Mouse (Mus musculus) embryonic stem cell, embryonic (primary cell): Measurements from ENCODE around the gene Rbbp8nl.

Experiments used
- CTCF ChIA-PET, 4 experiments: fragments of 300-600 bp in 2 of 4; fragments of 350-600 bp in 2 of 4; sonication (Branson Sonifier 250); formaldehyde crosslinking; loops; one replicate each; lab custom pipeline; 2022; ENCODE audit warnings: inconsistent platforms in 2 of 4; lab: Charles Lee
- POLR2A ChIA-PET, 4 experiments: fragments of 300-600 bp in 2 of 4; fragments of 350-600 bp in 2 of 4; sonication (Branson Sonifier 250); formaldehyde crosslinking; loops; one replicate each; lab custom pipeline; 2022; ENCODE audit warnings: antibody characterized with exemption in 4 of 4, inconsistent platforms in 1 of 4; lab: Charles Lee

Rbbp8nl gene

GRCm38 (mm10) chr2:180234980-180235379, 54.7 kb downstream of the Rbbp8nl start:
- ChIA-PET CTCF (interaction anchor here (0.8 to 3.9 kb wide), 19 partner anchors 9 to 184 kb away, joined by 3 to 23 read pairs (median 5); partner anchors contain the start of genes Lama5 (in 2 of the 4) and Rps21 (in 1 of the 4)), POLR2A (interaction anchor here (0.6 to 24.4 kb wide), 51 partner anchors 8 to 492 kb away, joined by 3 to 743 read pairs (median 6); partner anchors contain the start of genes Lama5 (in 3 of the 4), Rps21 (in 3 of the 4), Cables2 (in 2 of the 4) and Lsm14b (in 1 of the 4))

DNA sequence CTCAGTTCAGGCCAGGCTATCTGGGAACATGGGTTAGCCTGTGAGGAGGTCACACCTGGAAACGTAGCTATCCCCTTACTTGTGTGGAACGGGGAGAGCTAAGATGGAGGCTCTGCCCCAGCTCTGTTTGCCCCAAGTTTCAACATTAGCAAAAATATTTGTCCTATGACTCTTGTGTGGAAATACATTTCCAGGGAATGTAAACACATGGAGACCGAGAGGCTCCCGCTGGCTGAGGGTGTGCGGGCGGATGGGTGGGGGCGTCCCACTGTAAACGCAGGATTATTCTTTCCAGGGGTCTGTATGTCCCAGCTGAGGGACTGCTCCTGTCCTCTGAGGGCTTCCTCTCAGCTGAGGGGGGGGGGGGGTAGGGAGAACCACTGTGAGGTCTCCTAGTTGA, 55.3 kb downstream of the Rbbp8nl start:
- ChIA-PET POLR2A (interaction anchor here in 3 of 4 experiments (0.6 to 24.4 kb wide), 45 partner anchors 9 to 1009 kb away, joined by 3 to 743 read pairs (median 6); partner anchors contain the start of genes Lama5 (in 3 of the 3), Rps21 (in 3 of the 3), Mtg2 (in 2 of the 3) and Cables2 (in 1 of the 3)), CTCF (interaction anchor here (0.6 to 3.7 kb wide), 19 partner anchors 8 to 183 kb away, joined by 3 to 23 read pairs (median 5); partner anchors contain the start of gene Lama5 (in 2 of the 4))

DNA sequence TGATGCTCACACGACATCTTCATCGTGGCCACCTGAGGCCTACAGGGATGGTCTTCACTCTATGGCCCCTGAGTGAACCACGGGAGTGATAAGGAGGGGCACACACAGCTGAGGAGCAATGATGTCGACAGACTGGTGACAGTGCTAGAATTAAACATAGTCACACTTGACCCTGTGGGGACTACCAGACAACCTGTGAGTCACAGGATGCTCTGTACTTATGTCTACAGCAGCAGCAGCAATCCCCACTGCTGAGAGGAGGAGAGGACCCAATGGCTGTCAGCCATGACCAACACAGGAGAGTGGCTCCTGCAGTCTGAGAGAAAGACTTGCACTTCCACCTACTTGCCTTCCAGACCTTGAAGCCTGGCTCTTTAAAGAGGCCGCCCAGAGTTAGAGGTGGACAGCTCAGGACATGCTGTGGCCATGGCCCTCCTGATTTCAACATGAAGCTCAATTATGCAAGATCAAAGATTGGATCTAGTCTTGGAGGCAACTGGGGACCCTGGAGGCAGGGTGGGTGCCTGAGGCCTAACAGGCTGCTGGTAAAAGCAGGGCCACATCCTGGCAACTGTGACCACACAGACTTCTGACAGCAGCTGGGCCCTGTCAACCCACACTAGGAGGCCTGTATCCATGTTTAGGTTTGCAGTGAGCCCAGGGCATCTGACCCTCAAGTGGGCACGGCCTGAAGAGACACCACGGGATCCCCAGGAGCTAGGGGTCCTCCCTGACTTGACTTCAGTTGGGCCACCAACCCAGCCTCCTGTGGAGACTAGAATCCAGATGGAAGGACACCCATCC, 56.4 kb downstream of the Rbbp8nl start:
- ChIA-PET CTCF (interaction anchor here in 2 of 4 experiments (0.6 to 2.5 kb wide), 4 partner anchors 13 to 1818 kb away, joined by 3 to 8 read pairs (median 5); no protein-coding TSS in a partner anchor), POLR2A (interaction anchor here in 3 of 4 experiments (0.7 to 24.4 kb wide), 19 partner anchors 8 to 248 kb away, joined by 3 to 743 read pairs (median 23); partner anchors contain the start of genes Lama5 (in 3 of the 3), Rps21 (in 3 of the 3) and Cables2 (in 1 of the 3))

GRCm38 (mm10) chr2:180230482-180230881, 59.2 kb downstream of the Rbbp8nl start:
- CTCF ChIA-PET = interaction anchor here in 3 of 4 experiments (0.6 to 1.2 kb wide), 4 partner anchors 60 to 632 kb away, joined by 3 to 6 read pairs (median 4); no protein-coding TSS in a partner anchor
- POLR2A ChIA-PET = interaction anchor here in 3 of 4 experiments (0.7 to 25.4 kb wide), 8 partner anchors 17 to 238 kb away, joined by 3 to 743 read pairs (median 161); partner anchors contain the start of genes Rps21 (in 2 of the 3) and Lama5 (in 1 of the 3)

DNA sequence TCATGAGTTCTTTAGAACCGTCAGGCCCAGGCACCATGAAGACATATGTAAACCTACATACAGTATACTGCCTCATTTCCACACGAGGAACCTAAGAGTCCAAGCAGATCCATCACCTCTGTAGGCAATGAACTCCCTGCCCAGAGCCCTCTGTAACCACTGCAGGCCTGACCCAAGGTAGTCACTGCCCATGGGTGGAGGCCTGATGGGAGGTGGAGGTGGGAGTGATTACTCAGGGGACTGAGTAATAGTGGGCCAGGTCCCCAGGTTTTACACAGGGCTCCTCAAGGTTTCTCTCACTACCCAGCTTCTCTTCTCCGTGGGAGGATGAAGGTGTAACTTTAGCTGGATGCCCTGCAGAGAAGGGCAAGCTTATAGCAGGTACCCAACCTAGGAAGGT, 60.5 kb downstream of the Rbbp8nl start:
- ChIA-PET CTCF (interaction anchor here (0.7 to 9.3 kb wide), 10 partner anchors 7 to 115 kb away, joined by 3 to 102 read pairs (median 8); partner anchors contain the start of gene Rps21 (in 1 of the 4)), POLR2A (interaction anchor here (0.5 to 32.9 kb wide), 25 partner anchors 1 to 480 kb away, joined by 3 to 743 read pairs (median 7); partner anchors contain the start of genes Rps21 (in 3 of the 4), Cables2 (in 1 of the 4), Dido1 (in 1 of the 4) and Gid8 (in 1 of the 4))

GRCm38 (mm10) chr2:180228592-180228991, 61.1 kb downstream of the Rbbp8nl start:
- ChIA-PET CTCF (interaction anchor here (0.8 to 9.3 kb wide), 20 partner anchors 8 to 691 kb away, joined by 3 to 102 read pairs (median 6); partner anchors contain the start of gene Rps21 (in 1 of the 4)), POLR2A (interaction anchor here (0.5 to 32.9 kb wide), 27 partner anchors 0 to 1337 kb away, joined by 3 to 743 read pairs (median 7); partner anchors contain the start of genes Rps21 (in 3 of the 4), Adrm1 (in 1 of the 4), Cables2 (in 1 of the 4) and Dido1 (in 1 of the 4))

DNA sequence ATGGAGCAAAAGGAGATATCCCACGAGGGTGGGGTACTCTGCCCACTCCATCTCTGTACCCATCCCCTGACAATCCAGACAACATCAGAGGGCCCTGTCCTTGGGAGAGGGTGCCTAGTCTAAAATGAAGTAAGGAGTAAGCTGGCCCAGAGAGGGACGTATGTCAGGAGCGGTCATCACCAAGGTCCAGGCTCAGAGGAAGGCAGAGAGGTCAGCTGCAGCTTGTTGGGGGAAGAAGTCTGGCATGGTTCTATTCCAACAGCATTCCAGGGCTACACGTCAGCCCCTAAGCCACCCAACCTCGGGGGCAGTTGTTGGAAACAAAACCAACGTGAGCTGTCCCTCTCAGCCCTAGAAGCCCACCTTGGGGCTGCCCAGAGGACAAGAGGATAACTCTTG, 61.6 kb downstream of the Rbbp8nl start:
- ChIA-PET POLR2A (interaction anchor here (0.6 to 32.9 kb wide), 30 partner anchors 0 to 1337 kb away, joined by 3 to 743 read pairs (median 6); partner anchors contain the start of genes Rps21 (in 3 of the 4), Adrm1 (in 1 of the 4), Cables2 (in 1 of the 4) and Dido1 (in 1 of the 4)), CTCF (interaction anchor here (0.6 to 9.3 kb wide), 21 partner anchors 8 to 736 kb away, joined by 3 to 102 read pairs (median 4); partner anchors contain the start of gene Rps21 (in 1 of the 4))
